Mouse (Mus musculus) CH12.LX (cell line): ENCODE data around the gene Nek6. TPM values are rescaled to one million over a fixed set of nuclear protein-coding genes. Genes with fewer than 3 reads are reported as not detected.

Experiments
- DNase-seq: peaks from one replicate; pipeline ENCODE4 v3.0.0-alpha.2; 2013; ENCODE audit errors: extremely low read depth
- H3K27ac ChIP-seq: 2 replicates; pipeline ENCODE4 v1.5.1; 2012; ENCODE audit warnings: low read depth, mild to moderate bottlenecking, control low read depth, moderate library complexity; ENCODE audit not compliant: insufficient read depth
- H3K27me3 ChIP-seq: replicated peaks from 2 replicates; pipeline ENCODE3; 2012; ENCODE audit warnings: inconsistent platforms
- H3K36me3 ChIP-seq, 2 experiments: replicated peaks in 1 of 2; 2 replicates each; pipeline versions ENCODE3 to v1.6.1; 2012; ENCODE audit warnings: inconsistent platforms in 1 of 2, low read length in 1 of 2, mild to moderate bottlenecking in 1 of 2, mixed read lengths in 1 of 2, moderate library complexity in 1 of 2; ENCODE audit not compliant: control insufficient read depth in 1 of 2, insufficient read depth in 1 of 2
- H3K4me1 ChIP-seq, 2 experiments: 2 replicates each; pipeline ENCODE4 v1.6.1; 2012; ENCODE audit warnings: inconsistent platforms in 1 of 2, moderate library complexity in 1 of 2; ENCODE audit not compliant: insufficient read depth in 2 of 2, control insufficient read depth in 1 of 2
- H3K4me2 ChIP-seq: 2 replicates; pipeline ENCODE4 v1.6.1; 2012; ENCODE audit warnings: low read depth, mild to moderate bottlenecking, control low read depth; ENCODE audit not compliant: poor library complexity, insufficient read depth, severe bottlenecking
- H3K4me3 ChIP-seq, 3 experiments: fragments of 150-350 bp in 1 of 3; sonication (generic) in 1 of 3; replicated peaks in 1 of 3; 2 replicates each; pipeline versions ENCODE3 to v1.5.1; 2011 to 2012; ENCODE audit warnings: low read depth in 2 of 3, low read length in 2 of 3, mild to moderate bottlenecking in 2 of 3, moderate library complexity in 2 of 3, control low read depth in 1 of 3, improper control_type of control experiment in 1 of 3, inconsistent platforms in 1 of 3, mixed read lengths in 1 of 3; ENCODE audit not compliant: poor library complexity in 1 of 3
- H3K79me2 ChIP-seq: replicated peaks from 2 replicates; pipeline ENCODE4 v1.6.1; 2012; ENCODE audit warnings: mild to moderate bottlenecking, moderate library complexity; ENCODE audit not compliant: control insufficient read depth, poor library complexity, insufficient read depth, severe bottlenecking; ENCODE audit errors: extremely low read depth
- H3K9ac ChIP-seq: 2 replicates; pipeline ENCODE4 v1.6.1; 2012; ENCODE audit warnings: low read depth, mild to moderate bottlenecking, control low read depth, moderate library complexity; ENCODE audit not compliant: insufficient read depth
- H3K9me3 ChIP-seq: replicated peaks from 2 replicates; pipeline ENCODE3; 2012; ENCODE audit warnings: low read length, inconsistent platforms, mixed read lengths
- BHLHE40 ChIP-seq: IDR thresholded peaks from 2 replicates; pipeline ENCODE4 v1.6.1; 2011; ENCODE audit warnings: mild to moderate bottlenecking, low read depth, low read length, improper control_type of control experiment
- CHD1 ChIP-seq: IDR thresholded peaks from 2 replicates; pipeline ENCODE4 v1.6.1; 2012; ENCODE audit warnings: low read depth, low read length, improper control_type of control experiment, inconsistent platforms
- CHD2 ChIP-seq: IDR thresholded peaks from 2 replicates; pipeline ENCODE4 v1.6.1; 2011; ENCODE audit warnings: low read length, improper control_type of control experiment
- CTCF ChIP-seq, 2 experiments: IDR thresholded peaks in 1 of 2; conservative IDR thresholded peaks in 1 of 2; 2 replicates each; pipeline ENCODE4 v1.5.1; 2011 to 2012; ENCODE audit warnings: low read depth in 2 of 2, low read length in 2 of 2, improper control_type of control experiment in 1 of 2, inconsistent platforms in 1 of 2, mild to moderate bottlenecking in 1 of 2, moderate library complexity in 1 of 2
- E2F4 ChIP-seq: IDR thresholded peaks from 2 replicates; pipeline ENCODE4 v1.6.1; 2011; ENCODE audit warnings: low read depth, low read length, improper control_type of control experiment; ENCODE audit not compliant: insufficient replicate concordance
- ELF1 ChIP-seq: IDR thresholded peaks from 2 replicates; pipeline ENCODE4 v1.6.1; 2014; ENCODE audit warnings: low read depth, mild to moderate bottlenecking, inconsistent platforms, low read length, improper control_type of control experiment
- EP300 ChIP-seq: IDR thresholded peaks from 2 replicates; pipeline ENCODE4 v1.6.1; 2011; ENCODE audit warnings: low read length, improper control_type of control experiment
- ETS1 ChIP-seq: conservative IDR thresholded peaks from 2 replicates; pipeline ENCODE4 v1.6.1; 2012; ENCODE audit warnings: low read depth, mild to moderate bottlenecking, inconsistent platforms, low read length, improper control_type of control experiment, moderate library complexity
- GABPA ChIP-seq: IDR thresholded peaks from 2 replicates; pipeline ENCODE4 v1.6.1; 2012; ENCODE audit warnings: low read depth, low read length, improper control_type of control experiment, inconsistent platforms; ENCODE audit not compliant: insufficient replicate concordance
- HCFC1 ChIP-seq: IDR thresholded peaks from 2 replicates; pipeline ENCODE4 v1.6.1; 2012; ENCODE audit warnings: low read depth, mild to moderate bottlenecking, inconsistent platforms, low read length, improper control_type of control experiment
- IRF4 ChIP-seq: IDR thresholded peaks from 2 replicates; pipeline ENCODE4 v1.6.1; 2014; ENCODE audit warnings: low read depth, mild to moderate bottlenecking, inconsistent platforms, low read length, improper control_type of control experiment
- JUN ChIP-seq: IDR thresholded peaks from 2 replicates; pipeline ENCODE4 v1.6.1; 2011; ENCODE audit warnings: low read depth, mild to moderate bottlenecking, low read length, improper control_type of control experiment, moderate library complexity; ENCODE audit not compliant: insufficient read depth
- JUND ChIP-seq: conservative IDR thresholded peaks from 2 replicates; pipeline ENCODE4 v1.6.1; 2011; ENCODE audit warnings: low read depth, low read length, improper control_type of control experiment
- KAT2A ChIP-seq: IDR thresholded peaks from 2 replicates; pipeline ENCODE4 v1.6.1; 2012; ENCODE audit warnings: low read length, improper control_type of control experiment, inconsistent platforms; ENCODE audit not compliant: insufficient replicate concordance
- MAFK ChIP-seq: IDR thresholded peaks from 2 replicates; pipeline ENCODE4 v1.6.1; 2011; ENCODE audit warnings: low read length, improper control_type of control experiment; ENCODE audit not compliant: insufficient replicate concordance
- MAX ChIP-seq: IDR thresholded peaks from 2 replicates; pipeline ENCODE4 v1.6.1; 2011; ENCODE audit warnings: low read length, improper control_type of control experiment
- MAZ ChIP-seq: IDR thresholded peaks from 2 replicates; pipeline ENCODE4 v1.6.1; 2012; ENCODE audit warnings: low read depth, mild to moderate bottlenecking, inconsistent platforms, low read length, improper control_type of control experiment, moderate library complexity
- MEF2A ChIP-seq: IDR thresholded peaks from 2 replicates; pipeline ENCODE4 v1.6.1; 2014; ENCODE audit warnings: low read depth, mild to moderate bottlenecking, inconsistent platforms, low read length, improper control_type of control experiment, borderline replicate concordance
- MXI1 ChIP-seq: IDR thresholded peaks from 2 replicates; pipeline ENCODE4 v1.6.1; 2011; ENCODE audit warnings: mild to moderate bottlenecking, low read depth, low read length, improper control_type of control experiment
- MYC ChIP-seq: IDR thresholded peaks from 2 replicates; pipeline ENCODE4 v1.6.1; 2011; ENCODE audit warnings: low read depth, mild to moderate bottlenecking, improper control_type of control experiment, low read length
- NELFE ChIP-seq: IDR thresholded peaks from 2 replicates; pipeline ENCODE4 v1.6.1; 2011; ENCODE audit warnings: low read depth, low read length, improper control_type of control experiment
- NRF1 ChIP-seq: IDR thresholded peaks from 2 replicates; pipeline ENCODE4 v1.6.1; 2014; ENCODE audit warnings: low read depth, mild to moderate bottlenecking, inconsistent platforms, low read length, improper control_type of control experiment, moderate library complexity
- PAX5 ChIP-seq: IDR thresholded peaks from 2 replicates; pipeline ENCODE4 v1.6.1; 2012; ENCODE audit warnings: low read length, inconsistent platforms, mixed read lengths
- POLR2A ChIP-seq: IDR thresholded peaks from 2 replicates; pipeline ENCODE4 v1.6.1; 2011; ENCODE audit warnings: low read depth, mild to moderate bottlenecking, improper control_type of control experiment, low read length
- POLR2AphosphoS2 ChIP-seq: IDR thresholded peaks from 2 replicates; pipeline ENCODE4 v1.6.1; 2011; ENCODE audit warnings: low read depth, low read length, improper control_type of control experiment
- RAD21 ChIP-seq: IDR thresholded peaks from 2 replicates; pipeline ENCODE4 v1.6.1; 2011; ENCODE audit warnings: low read depth, mild to moderate bottlenecking, low read length, improper control_type of control experiment, moderate library complexity
- RCOR1 ChIP-seq: conservative IDR thresholded peaks from 2 replicates; pipeline ENCODE4 v1.6.1; 2012; ENCODE audit warnings: low read depth, mild to moderate bottlenecking, inconsistent platforms, low read length, improper control_type of control experiment
- SIN3A ChIP-seq: IDR thresholded peaks from 2 replicates; pipeline ENCODE4 v1.6.1; 2012; ENCODE audit warnings: low read length, improper control_type of control experiment, inconsistent platforms
- SMC3 ChIP-seq: IDR thresholded peaks from 2 replicates; pipeline ENCODE4 v1.6.1; 2011; ENCODE audit warnings: low read depth, low read length, improper control_type of control experiment
- TBP ChIP-seq: conservative IDR thresholded peaks from 2 replicates; pipeline ENCODE4 v1.6.1; 2011; ENCODE audit warnings: low read depth, low read length, improper control_type of control experiment
- TCF12 ChIP-seq: IDR thresholded peaks from 2 replicates; pipeline ENCODE4 v1.6.1; 2014; ENCODE audit warnings: low read depth, mild to moderate bottlenecking, inconsistent platforms, low read length, improper control_type of control experiment
- UBTF ChIP-seq: IDR thresholded peaks from 2 replicates; pipeline ENCODE4 v1.6.1; 2012; ENCODE audit warnings: low read depth, mild to moderate bottlenecking, inconsistent platforms, low read length, improper control_type of control experiment, moderate library complexity
- USF1 ChIP-seq: IDR thresholded peaks from 2 replicates; pipeline ENCODE4 v1.6.1; 2014; ENCODE audit warnings: low read depth, mild to moderate bottlenecking, inconsistent platforms, low read length, improper control_type of control experiment
- USF2 ChIP-seq: conservative IDR thresholded peaks from 2 replicates; pipeline ENCODE4 v1.6.1; 2011; ENCODE audit warnings: low read depth, low read length, improper control_type of control experiment
- ZC3H11A ChIP-seq: IDR thresholded peaks from 2 replicates; pipeline ENCODE4 v1.6.1; 2012; ENCODE audit warnings: low read depth, mild to moderate bottlenecking, inconsistent platforms, low read length, improper control_type of control experiment
- ZKSCAN1 ChIP-seq: IDR thresholded peaks from 2 replicates; pipeline ENCODE4 v1.6.1; 2012; ENCODE audit warnings: low read depth, inconsistent platforms, low read length, improper control_type of control experiment, borderline replicate concordance
- ZMIZ1 ChIP-seq: IDR thresholded peaks from 2 replicates; pipeline ENCODE4 v1.6.1; 2012; ENCODE audit warnings: low read depth, mild to moderate bottlenecking, inconsistent platforms, low read length, improper control_type of control experiment
- ZNF384 ChIP-seq: IDR thresholded peaks from 2 replicates; pipeline ENCODE4 v1.6.1; 2012; ENCODE audit warnings: low read depth, low read length, improper control_type of control experiment, inconsistent platforms
- dilution Hi-C: fragments of 300-500 bp; cut with MboI; formaldehyde crosslinking; loops from 2 replicates; pipeline ENCODE4 v1.14.3; 2020; ENCODE audit warnings: low sequenced_read_pairs; ENCODE audit not compliant: extremely low pct_unique_long_range_greater_than_20kb, extremely low pct_ligation_motif_present
- in situ Hi-C: fragments of 300-500 bp; cut with MboI; formaldehyde crosslinking; loops from 3 replicates; pipeline ENCODE4 v1.14.3; 2019; ENCODE audit warnings: low sequenced_read_pairs, low pct_ligation_motif_present, low pct_unique_long_range_greater_than_20kb, mixed read lengths
- polyA plus RNA-seq: library from polyadenylated mRNA; unstranded; fragments of >175 nt; gene quantifications from 2 replicates; pipeline ENCODE4 v1.2.1, GENCODE M21; 2012; ENCODE audit warnings: low read depth; ENCODE audit not compliant: insufficient read length
- total RNA-seq, 2 experiments: library from RNA; depleted of rRNA; stranded (reverse); fragments of 300-350 nt in 1 of 2; fragments of >200 nt in 1 of 2; gene quantifications; 2 replicates each; pipeline ENCODE4 v1.2.3; 2012 to 2014

Nek6 gene
- 30.5 and 39.9 TPM in 2 replicates for total RNA-seq (2012; rRNA removed)
- total RNA-seq (2014; rRNA removed) = 27.5 and 31.0 TPM in 2 replicates
- polyA plus RNA-seq = 36.7 and 44.7 TPM in 2 replicates

DNA sequence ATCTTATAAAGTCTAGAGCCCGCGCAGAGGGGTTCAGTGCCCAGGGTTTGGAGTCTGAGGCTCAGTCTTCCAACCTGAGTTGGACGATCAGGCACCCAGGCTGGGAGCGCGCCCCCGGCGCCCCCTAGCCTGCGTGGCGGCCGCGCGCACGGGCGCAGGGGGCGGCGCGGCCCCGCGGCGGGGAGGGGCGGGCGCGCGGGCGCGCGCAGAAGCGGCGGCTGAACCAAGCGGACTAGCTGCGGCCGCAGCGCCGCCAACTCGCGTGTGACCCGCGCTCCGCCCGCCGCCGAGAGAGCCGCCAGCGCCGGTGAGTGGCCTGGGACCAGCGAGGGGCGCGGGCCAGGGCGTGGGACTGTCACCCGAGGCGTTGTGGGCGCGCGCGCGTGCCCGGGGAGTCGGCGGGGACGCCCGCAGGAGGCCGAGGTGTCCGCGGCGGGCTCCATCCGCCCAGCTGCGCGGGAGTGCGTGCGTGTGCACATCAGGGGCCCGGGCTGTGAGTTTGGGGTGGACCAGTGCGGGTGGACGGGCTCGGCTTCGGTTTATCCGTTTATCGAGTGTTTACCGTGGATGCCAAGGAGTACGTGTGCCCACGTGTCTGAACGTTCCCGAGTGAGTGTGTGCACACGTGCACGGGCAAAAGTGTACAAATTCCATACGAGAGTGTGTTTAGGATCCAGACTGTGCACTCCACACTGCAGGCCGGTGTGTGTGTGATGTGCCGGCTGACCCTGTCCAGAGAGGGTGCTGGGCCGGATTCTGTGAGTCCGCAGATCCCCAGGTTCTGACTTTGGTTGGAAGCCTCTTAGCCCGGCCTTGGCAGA is at the start of gene Nek6:
TSS of gene Nek6 (plus strand) at position 157 of the 821 bp plus-strand sequence.
- Histone ChIP-seq H3K4me1 (peaks cover 29 to 80% of the 10 kb centered on the region in 2 experiments), H3K9ac (peak within 1 kb of the TSS; percentile 89), H3K27ac (peak within 1 kb of the TSS; percentile 70), H3K9me3 (no peaks in the 10 kb centered on the region), H3K4me2 (peak within 1 kb of the TSS; percentile 88), H3K36me3 (peaks cover 0 to 16% of the 10 kb centered on the region in 2 experiments), H3K4me3 (peak within 1 kb of the TSS; percentile 91 to 99 (median 95)), H3K27me3 (no peaks in the 10 kb centered on the region), H3K79me2 (peaks cover 28% of the 10 kb centered on the region)
- peak; percentile 31 for DNase-seq
- in situ Hi-C loops = no loop called here
- dilution Hi-C loops = no loop called here
- no peak; the same call in 1 of the 2 replicates for TF ChIP-seq NELFE
- no peak for TF ChIP-seq ETS1
- no peak for TF ChIP-seq USF1
- TF ChIP-seq CTCF (conservative IDR thresholded peaks at IDR 0.05 in 1 of 2, IDR thresholded peaks at IDR 0.05 in 1 of 2; ENCODE audit: low read depth in 2 of 2, low read length in 2 of 2) = no peak
- TF ChIP-seq CHD1 = no peak
- TF ChIP-seq ZC3H11A = no peak
- no peak for TF ChIP-seq ELF1
- TF ChIP-seq SIN3A = peak; percentile 43
- TF ChIP-seq EP300 = no peak
- TF ChIP-seq USF2 = no peak
- TF ChIP-seq TBP = no peak
- peak; percentile 85 for TF ChIP-seq BHLHE40
- no peak; the same call in 1 of the 2 replicates for TF ChIP-seq ZMIZ1
- TF ChIP-seq JUND = no peak
- TF ChIP-seq POLR2AphosphoS2 = no peak
- no peak for TF ChIP-seq KAT2A
- TF ChIP-seq E2F4 = no peak
- TF ChIP-seq MXI1 = peak; percentile 89
- TF ChIP-seq RAD21 = no peak
- TF ChIP-seq PAX5 = no peak
- TF ChIP-seq CHD2 = no peak
- 0 out of 2 replicates have a peak, but pooled peaks have one; percentile 54 for TF ChIP-seq MAZ
- TF ChIP-seq MYC = 0 out of 2 replicates have a peak, but pooled peaks have one; percentile 74
- no peak for TF ChIP-seq JUN
- no peak for TF ChIP-seq RCOR1
- no peak for TF ChIP-seq MAFK
- TF ChIP-seq TCF12 = peak; percentile 55; the same call in 1 of the 2 replicates
- TF ChIP-seq NRF1 = peak; percentile 72
- TF ChIP-seq ZKSCAN1 = no peak
- TF ChIP-seq UBTF = 0 out of 2 replicates have a peak, but pooled peaks have one; percentile 17
- TF ChIP-seq MEF2A = peak; percentile 54
- no peak for TF ChIP-seq IRF4
- TF ChIP-seq SMC3 = no peak
- TF ChIP-seq HCFC1 = no peak
- TF ChIP-seq ZNF384 = no peak
- TF ChIP-seq POLR2A = peak; percentile 59; the same call in 1 of the 2 replicates
- no peak for TF ChIP-seq GABPA
- TF ChIP-seq MAX = peak; percentile 81
